Mouse (Mus musculus): ENCODE data around the gene Noto.

Gene Noto

DNA sequence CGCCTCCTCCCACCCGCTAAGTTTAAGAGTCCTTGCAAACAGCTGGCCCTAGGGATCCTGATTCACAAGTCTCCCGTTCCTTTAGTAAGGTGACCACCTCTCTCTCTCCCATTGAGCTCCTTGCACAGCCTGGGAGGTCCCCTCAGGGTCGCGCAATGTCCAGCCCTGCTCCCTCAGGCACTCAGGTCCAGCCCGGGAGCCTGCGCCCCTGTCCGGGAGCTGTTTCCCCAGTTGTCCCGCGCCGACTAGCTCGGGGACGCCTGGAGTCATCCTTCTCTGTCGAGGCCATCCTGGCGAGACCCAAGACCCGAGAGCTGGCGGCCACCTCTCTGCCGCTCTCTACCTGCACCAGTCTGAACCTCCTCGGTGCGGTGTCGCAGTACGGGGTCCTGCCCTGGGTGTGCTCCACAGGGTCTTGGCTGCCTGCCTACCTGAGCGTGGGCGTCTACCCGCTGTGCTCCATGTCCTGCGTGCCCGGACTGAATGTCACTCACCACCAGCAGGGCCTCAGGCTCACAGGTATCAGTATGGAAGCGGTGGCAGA, at the start of gene Noto:
Noto (plus strand) TSS at position 51 of the 544 bp plus-strand sequence.
- DNase-seq (ENCODE audit: low read depth, low spot score) = no peak

DNA sequence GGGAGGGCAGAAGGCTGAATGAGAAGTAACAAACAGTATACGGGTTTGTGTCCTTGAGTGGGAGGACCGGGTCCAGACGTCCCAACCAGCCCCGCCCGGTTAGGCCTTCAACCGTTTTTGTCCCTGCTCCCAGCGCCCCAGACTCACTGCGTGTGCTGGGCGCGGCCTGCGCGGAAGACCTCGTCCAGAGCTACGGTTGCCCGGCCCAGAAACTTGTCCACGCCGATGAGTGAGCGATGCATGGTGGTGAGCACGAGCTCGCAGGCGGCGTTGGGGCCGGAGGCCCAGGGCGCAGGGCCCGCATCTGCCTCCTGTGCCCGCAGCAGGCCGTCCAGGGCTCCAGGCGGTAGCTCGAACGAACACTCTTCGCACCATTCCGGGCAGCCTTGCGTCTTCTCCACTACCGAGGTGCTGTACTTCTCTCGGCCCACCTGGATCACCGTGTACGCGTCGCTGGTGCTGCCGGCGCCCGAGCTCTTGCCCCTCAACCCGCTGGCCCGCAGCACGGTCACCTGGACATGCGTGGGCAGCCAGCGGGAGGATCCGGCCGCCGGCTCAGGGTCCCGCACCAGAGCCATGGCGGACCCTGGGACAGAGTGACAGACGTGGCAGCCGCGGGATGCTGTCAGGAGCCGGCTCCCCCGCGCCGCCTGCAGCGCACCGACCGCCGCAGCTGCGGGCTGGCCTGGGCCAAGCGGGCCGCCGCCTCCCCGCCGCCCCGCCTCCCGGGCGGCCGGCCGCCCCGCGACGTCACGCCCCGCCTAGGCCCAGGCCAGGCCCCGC, 49.5 kb upstream of the Noto start, which contains the start of gene Rab11fip5:
Rab11fip5 (minus strand) TSS at position 684 of the 783 bp plus-strand sequence.
- peak; percentile 21 for DNase-seq (ENCODE audit: low read depth, low spot score)

DNA sequence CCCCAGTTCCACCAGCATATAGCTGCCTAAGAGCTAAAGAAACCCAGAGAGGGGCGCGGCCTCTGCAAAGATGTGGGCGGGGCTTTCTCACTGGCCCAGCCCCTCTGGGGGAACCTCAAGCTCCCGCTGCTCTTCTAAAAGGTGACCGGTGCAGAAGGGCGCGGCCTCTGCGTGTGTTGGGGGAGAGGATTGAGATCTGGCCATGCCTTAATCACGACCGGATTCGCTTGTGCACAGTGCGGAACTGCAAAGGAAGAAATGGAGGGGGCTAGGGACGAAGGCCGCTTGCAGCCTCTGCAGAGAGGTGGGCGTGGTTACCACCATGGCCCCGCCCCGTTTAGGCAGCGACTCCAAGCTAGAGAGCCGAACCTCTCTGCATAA, 49.0 kb upstream of the Noto start:
- DNase-seq (ENCODE audit: low read depth, low spot score) = peak; percentile 96

DNA sequence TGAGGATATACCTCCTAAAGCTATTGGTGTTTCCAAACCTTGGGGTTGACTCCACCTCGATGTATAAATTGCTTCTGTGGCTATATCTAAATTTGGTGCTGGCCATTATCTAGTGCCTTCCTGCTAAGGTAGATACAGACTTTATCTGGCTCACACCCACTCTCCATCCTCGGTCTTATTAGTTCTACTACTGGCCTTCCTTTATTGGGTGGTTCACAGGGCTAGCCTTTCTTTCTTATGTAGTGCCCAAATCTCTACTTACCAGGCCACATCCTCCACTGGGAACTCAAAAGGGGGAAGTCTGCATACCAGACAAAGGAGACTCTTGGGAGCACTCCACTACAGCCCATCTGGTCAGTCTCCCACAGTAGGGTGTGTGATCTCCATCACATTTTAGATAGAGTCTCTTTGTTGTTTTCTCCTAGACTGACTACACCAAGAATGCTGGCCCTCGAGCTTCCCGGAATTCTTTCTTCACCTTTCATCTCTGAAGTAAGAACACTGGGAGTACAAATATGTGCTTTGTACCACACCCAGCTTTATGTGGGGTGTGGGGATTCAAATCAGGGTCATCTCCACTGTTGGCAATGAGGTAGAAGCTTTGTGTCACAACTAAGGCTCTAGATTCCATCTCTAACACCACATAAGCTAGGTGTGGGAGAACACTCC, 46.5 kb upstream of the Noto start:
- DNase-seq (ENCODE audit: low read depth, low spot score) = no peak

DNA sequence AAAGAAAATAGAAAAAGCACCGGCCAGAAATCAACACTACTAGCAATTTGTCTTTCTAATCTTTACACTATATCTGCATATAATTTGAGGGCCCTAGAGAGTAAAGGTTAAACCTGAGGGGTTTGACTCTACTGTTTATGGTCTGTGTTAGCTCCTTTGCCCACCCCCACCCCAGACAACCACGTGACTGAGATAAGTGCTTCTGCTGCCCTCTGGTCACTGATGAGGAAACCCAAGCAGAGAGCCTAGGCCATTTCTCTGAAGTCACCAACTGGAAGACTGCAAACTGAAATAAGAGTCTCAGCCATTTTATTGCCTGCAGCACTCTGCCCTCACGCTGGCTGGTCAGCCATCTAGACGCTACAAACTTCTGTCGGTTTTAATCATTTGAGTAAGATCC, 45.8 kb upstream of the Noto start:
- no peak for DNase-seq (ENCODE audit: low read depth, low spot score)

DNA sequence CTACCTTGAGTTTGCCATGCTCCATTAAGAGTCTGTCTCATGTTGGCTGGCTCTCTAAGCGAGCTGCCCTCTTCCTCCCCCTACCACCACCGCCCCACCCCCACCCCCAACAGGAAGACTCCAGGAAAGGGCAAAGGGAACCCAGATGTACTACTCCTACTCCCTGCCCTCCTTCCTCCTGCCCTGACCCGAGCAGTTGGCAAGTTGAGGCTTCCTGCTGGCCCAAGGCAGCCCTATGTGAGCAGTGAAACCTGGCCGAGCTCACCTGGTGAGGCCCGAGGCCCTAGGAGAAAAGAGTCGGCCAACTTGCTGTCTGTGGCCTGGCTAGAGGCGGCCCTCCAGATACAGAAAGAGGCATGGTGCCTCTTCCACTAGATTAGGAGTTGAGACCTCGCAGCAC, 45.1 kb upstream of the Noto start:
- no peak for DNase-seq (ENCODE audit: low read depth, low spot score)

DNA sequence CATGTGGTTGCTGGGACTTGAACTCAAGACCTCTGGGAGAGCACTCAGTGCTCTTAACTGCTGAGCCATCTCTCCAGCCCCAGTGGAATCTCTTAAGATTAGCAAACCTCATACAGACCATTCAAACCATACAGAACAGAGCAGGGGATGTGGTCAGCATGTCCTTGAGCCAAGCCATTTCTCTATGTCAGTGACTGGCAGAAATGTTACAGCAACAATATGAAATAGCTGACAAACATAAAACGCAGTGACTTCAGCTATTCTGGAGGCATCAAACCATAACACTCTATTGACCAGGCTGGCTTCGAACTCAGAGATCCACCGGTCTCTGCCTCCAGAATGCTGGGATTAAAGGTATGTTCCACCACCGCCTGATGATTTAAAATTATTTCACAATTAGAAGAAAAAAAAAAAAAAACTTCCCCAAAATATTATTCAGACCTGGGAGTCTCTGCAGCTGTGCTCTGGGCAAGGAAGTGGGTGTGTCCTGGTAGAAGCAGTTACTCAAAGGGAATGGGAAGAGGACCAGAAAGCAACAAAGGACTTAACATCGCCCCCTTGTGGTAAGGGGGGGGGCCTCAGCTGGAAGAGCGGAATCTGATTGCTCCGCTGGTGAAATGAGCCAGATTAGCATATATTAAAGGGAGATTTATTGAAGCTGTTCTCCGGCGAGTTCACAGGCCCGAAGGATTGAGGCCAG, 43.3 kb upstream of the Noto start:
- DNase-seq (ENCODE audit: low read depth, low spot score) = peak; percentile 93

DNA sequence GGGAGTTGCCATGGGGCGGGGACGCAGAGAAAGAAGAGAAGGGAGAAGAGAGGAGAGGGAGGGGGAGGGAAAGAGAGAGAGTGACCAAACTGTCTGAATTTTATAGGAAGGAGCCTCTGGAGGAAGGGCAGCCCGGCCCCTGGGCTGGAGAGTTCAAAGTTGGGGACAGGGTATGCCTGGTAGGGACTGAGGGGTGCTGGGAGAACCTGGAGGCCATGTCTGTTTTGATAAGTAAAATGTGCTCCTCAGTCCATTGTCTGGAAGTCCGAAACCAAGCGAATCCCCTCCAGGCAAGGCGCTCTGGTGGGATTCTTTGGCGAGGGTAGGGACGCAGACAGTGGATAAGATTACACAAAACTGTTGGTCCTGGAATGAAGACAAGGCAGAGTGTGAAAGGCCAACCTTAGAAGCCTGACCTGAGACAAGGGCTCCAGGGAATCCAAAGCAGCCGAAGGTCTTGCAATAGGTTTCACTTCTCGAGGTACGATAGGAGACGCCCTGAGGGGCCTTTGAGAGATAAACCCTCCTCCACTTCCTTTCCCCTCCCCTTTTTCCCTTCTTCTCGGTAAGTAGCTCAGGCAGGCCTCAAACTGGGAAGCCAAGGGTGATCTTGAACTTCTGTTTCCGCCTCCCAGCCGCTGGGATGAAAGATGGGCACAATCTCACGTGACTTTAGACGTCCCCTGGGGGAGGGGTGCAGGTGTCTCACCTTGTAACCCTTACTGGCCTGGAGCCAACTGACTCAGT, 42.6 kb upstream of the Noto start:
- no peak for DNase-seq (ENCODE audit: low read depth, low spot score)

DNA sequence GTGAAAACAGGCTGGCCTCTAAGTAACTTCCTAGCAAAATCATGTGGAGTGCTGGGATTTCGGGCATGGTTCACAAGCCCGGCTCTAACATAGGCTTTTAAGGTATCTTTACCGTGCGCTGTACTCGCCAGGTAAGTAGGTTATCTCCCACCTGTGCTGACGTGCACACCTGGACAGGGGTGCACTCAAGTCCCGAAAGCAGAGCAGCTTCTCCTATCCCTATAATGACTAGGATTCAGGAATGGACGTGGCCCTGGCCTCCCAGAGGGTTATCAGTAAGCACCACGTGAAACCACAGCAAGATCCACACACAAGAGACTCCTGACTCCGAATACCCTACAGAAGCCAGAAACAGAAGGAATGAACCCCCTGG, 42.1 kb upstream of the Noto start:
- no peak for DNase-seq (ENCODE audit: low read depth, low spot score)

DNA sequence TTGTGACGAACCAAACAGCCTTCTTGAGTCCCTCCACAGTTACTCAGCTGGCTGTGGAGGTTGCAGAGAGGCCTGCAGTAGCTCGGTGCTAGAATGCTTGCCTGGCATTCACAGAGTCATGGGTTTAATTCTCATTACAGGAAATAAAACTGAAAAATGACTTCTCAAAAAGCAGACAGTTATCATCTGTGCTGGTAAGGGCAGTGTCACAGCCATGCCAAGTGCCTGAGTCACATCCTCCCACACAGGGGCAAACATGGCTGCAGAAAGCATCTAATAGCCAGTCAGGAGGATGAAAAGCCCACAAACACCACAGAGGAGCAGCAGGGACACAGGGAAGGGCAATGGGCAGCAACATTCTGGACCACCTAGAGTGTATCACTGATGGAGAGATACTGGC, 40.9 kb upstream of the Noto start:
- no peak for DNase-seq (ENCODE audit: low read depth, low spot score)

DNA sequence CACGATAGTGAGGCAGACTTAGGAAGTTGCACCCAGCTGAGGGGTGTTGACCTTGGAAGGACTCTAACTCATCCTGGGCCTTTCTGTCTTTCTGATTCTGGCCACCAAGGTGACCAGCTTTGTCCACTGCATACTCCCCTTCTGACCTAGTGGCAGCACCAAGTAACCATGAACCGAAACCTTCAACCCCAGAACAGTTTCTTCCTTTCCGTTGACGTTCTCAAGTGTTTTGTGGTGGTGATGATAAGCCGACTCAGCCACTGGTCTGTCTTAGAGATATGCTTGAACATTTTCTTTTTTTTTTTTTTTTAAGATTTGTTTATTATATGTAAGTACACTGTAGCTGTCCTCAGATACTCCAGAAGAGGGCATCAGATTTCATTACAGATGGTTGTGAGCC, 35.1 kb upstream of the Noto start:
- DNase-seq (ENCODE audit: low read depth, low spot score) = no peak

DNA sequence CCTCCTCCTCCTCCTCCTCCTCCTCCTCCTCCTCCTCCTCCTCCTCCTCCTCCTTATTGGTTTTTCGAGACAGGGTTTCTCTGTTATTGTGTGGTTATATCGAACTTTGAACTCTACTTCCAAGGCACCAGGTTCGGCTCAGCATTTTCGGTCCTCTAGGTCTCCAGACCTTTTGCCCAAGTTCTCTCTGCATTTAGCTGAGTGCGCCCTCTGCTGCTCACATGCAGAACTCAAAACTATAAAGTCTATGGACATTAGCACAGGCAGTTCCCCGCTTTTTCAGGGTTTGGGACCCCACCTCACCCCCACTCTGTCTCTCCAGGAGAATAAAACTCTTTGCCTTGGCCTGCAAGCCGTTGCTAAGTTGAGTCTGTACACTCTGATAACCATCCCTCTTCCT, 31.9 kb upstream of the Noto start:
- peak; percentile 71 for DNase-seq (ENCODE audit: low read depth, low spot score)

DNA sequence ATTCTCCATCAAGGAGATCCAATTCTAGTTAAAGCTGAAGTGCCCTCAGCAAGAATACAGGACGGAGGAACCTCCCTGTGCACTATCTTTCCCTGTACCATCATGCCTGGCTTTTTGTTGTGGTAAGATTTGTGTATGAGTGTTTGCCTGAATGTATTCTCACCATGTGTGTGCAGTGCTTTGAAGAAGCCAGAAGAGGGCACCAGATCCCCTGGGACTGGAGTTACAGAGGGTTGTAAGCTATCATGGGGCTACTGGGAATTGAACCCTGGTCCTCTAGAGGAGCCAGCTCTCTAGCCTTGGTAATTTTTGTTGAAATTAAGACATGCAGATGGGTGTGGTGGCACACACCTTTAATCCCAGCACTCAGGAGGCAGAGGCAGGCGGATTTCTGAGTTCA, 28.3 kb upstream of the Noto start:
- DNase-seq (ENCODE audit: low read depth, low spot score) = no peak

DNA sequence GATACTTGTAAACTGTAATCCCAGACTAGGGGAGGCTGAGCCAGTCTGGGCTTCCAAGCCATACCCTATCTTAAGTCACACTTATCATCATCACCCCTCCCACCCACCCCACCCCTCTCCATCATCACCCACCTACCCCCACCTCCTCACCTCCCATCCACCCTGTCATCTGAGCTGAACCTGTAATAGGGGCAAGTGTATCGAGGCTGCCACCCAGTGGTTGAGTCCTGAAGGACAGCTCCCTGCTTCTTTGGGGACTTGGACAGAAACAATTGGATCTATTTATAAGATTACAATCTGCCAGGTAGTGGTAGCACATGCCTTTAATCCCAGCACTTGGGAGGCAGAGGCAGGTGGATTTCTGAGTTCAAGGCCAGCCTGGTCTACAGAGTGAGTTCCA, 26.5 kb upstream of the Noto start:
- no peak for DNase-seq (ENCODE audit: low read depth, low spot score)

DNA sequence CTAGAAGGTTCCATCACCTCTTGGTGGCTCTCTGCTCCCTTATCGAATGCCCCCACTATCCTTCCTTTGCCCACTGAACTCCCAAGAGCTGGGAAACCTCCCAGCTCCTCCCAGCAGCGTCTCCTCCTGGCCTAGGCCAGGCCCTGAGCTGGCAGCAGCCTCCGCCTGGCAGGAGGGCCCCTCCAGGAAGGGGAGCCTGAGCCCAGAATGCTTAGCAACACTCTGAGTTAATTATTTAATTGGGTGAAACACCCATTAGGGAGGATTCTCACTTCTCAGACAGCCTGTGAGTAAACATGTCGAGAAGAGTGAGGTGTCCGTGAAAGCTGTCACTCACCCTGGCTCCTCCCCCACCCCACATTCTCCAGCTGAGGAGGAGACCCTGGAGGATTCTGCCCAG, 24.0 kb upstream of the Noto start:
- DNase-seq (ENCODE audit: low read depth, low spot score) = no peak

DNA sequence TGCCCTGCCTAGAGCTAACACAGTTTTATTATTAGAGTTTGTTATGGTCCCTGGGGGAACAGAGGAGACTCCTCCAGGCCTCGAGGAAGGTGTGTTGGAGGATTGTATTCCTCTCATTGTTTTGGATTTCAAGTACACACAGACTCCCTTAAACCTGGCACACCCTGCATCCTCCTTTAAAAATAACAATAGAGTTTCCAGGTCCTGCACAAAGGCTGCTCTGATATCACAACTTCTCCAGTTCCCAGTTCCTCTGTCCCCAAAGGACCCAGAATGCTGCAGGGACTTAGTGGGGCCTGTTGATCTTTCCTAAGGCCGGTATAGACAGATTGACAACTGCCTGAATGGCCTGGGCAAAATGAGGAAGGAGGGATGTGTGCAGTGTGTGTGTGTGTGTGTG, 21.1 kb upstream of the Noto start:
- no peak for DNase-seq (ENCODE audit: low read depth, low spot score)

DNA sequence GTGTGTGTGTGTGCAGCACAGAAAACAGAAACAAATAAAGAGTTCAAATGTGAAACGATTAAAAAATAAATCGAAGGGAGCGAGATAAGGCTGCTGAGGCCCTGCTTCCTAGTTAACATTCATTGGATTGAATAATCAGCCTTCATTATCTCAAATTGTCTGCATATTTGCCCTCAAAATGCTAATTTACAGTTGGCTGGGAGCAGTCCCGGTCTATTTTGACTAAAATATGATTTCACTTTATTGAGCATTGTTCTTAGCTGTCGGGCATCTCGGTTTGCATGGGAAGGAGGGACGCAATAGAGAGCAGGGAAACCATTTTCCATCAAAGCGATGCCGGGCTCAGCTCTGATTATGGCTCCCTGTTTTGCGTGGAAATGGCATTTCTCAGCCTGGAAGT, 20.6 kb upstream of the Noto start:
- no peak for DNase-seq (ENCODE audit: low read depth, low spot score)

DNA sequence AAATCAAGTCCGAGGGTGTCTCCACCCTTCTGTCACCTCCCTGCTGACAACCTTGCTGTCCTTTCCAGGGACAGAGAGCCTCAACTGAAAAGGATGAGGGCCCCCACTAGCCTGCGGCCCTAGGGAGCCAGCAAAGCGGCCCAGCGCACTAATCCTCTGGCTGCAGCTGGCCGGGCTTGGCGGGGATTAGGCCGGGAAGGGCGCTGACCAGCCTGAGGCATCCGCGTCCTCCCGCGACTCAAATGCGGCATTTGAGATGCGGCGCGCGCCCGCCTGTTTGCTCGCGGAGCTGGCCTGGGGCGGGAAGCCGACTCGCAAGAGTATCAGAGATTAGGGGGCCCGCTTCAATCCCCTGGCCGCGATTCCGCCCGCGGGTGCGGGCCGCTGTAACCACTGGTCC, 14.7 kb upstream of the Noto start:
- no peak for DNase-seq (ENCODE audit: low read depth, low spot score)

DNA sequence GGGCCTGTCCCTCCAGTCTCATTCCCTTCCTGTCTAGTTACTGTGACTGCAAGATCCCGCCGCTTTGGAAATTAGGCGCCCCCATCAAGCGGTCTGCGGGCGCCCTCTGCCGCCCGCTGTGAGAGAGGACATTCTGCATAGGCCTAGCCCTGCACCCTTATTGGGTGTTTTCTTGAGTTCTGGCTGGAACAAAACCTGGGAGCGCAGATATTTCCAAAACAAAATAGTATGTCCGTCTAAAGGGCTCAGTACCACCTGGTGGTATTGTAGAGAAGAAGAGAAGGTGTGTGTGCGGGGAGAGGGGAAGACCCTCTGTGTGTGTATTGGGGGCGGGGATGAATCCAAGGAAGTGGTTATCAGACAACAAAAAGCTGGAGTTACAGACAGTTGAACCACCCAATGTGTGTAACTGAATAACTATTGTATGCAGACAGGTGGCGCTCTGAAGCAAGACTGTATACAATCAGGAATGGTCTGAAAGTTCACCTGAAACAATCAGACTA, 12.9 kb upstream of the Noto start:
- peak; percentile 84 for DNase-seq (ENCODE audit: low read depth, low spot score)

DNA sequence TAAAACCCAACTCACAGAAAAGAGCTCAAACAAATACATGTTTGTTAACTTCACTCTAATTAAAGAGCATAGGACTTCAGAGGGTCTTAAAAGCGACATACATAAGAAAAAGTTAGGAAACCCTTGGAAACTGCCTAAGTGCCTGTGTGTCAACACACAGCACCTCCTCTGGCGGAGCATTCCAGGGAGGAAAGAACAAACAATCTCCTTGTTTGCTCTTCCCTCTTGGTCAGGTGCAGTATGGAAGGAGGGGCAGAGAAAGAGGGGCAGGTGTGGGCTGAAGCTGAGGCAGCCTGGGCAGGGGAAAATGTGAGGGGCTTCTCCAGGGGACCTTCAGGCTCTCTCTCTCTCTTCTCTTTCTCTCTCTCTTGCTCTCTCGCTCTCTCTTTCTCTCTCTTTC, 7.9 kb upstream of the Noto start:
- DNase-seq (ENCODE audit: low read depth, low spot score) = no peak

DNA sequence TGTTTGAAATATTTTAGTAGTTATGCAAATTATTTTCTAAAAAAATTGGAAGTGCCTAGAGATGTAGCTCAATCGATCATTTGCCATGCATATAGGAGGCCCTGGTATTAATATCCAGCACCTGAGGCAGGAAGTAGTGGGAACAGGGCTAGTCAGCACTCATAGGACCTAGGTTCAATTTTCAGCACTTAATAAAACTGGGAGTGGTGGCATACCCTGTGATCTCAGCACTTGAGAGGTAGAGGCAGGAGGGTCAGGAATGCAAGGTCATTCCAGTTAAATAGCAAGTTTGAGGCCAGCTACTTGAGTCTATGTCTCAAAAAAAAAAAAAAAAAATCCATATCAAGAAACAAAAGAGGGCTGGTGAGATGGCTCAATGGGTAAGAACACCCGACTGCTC, 4.5 kb upstream of the Noto start:
- DNase-seq (ENCODE audit: low read depth, low spot score) = no peak

All from mesoderm, embryonic 11.5 days (tissue).